Mouse (Mus musculus) heart, postnatal 0 days (tissue): ENCODE measurements at regions not wholly inside any gene's neighbourhood (a gene's known extent, or its start where the extent isn't known, plus 50 kb on each side); places are given as distances from the start of the nearest gene placed in this dataset.

ENCODE experiments used
- ATAC-seq: fragments of 200-750 bp; cut with Nextera tagmentation; 2 replicates; pipeline ENCODE4 v1.8.0; 2017; ENCODE audit warnings: low read depth, moderate number of reproducible peaks, moderate library complexity; ENCODE audit not compliant: insufficient read depth
- DNase-seq: peaks from one replicate; pipeline ENCODE4 v3.0.0-alpha.2; 2016; ENCODE audit warnings: low spot score
- H3K27ac ChIP-seq: fragments of 300-500 bp; sonication (generic); 2 replicates; pipeline ENCODE4 v1.5.1; 2014; ENCODE audit warnings: low read depth, mild to moderate bottlenecking
- H3K27me3 ChIP-seq: fragments of 300-500 bp; sonication (generic); 2 replicates; pipeline ENCODE4 v1.6.1; 2014; ENCODE audit warnings: low read length, mixed read lengths; ENCODE audit not compliant: control insufficient read depth, insufficient read depth
- H3K36me3 ChIP-seq: fragments of 300-500 bp; sonication (generic); replicated peaks from 2 replicates; pipeline ENCODE4 v1.6.1; 2014; ENCODE audit warnings: low read length, mixed read lengths; ENCODE audit not compliant: control insufficient read depth, insufficient read depth
- H3K4me1 ChIP-seq: fragments of 300-500 bp; sonication (generic); 2 replicates; pipeline ENCODE4 v1.6.1; 2014; ENCODE audit warnings: antibody characterized with exemption; ENCODE audit not compliant: control insufficient read depth, insufficient read depth
- H3K4me2 ChIP-seq: fragments of 300-500 bp; sonication (generic); 2 replicates; pipeline ENCODE4 v1.6.1; 2014; ENCODE audit warnings: low read depth, mild to moderate bottlenecking, low read length, moderate library complexity
- H3K4me3 ChIP-seq: fragments of 300-500 bp; sonication (generic); 2 replicates; pipeline ENCODE4 v1.5.1; 2014; ENCODE audit warnings: low read depth, low read length
- H3K9ac ChIP-seq: fragments of 300-500 bp; sonication (generic); replicated peaks from 2 replicates; pipeline ENCODE4 v1.6.1; 2014; ENCODE audit warnings: low read depth, low read length, mixed read lengths
- H3K9me3 ChIP-seq: fragments of 300-500 bp; sonication (generic); replicated peaks from 2 replicates; pipeline ENCODE4 v1.6.1; 2016; ENCODE audit warnings: low read length; ENCODE audit not compliant: control insufficient read depth
- CTCF ChIP-seq: IDR thresholded peaks from 2 replicates; pipeline ENCODE4 v1.5.1; 2016; ENCODE audit warnings: antibody characterized with exemption, control low read depth, low read depth
- EP300 ChIP-seq: IDR thresholded peaks from 2 replicates; pipeline ENCODE4 v1.6.1; 2016; ENCODE audit warnings: antibody characterized with exemption, low read depth
- WGBS: fragments of 180-500 bp; shearing (Covaris S2); extraction: QIAGEN DNeasy Blood & Tissue Kit; methylation state at CpG from one replicate; pipeline ENCODE4 v1.1.7; 2014; 5-methylcytosine and 5-hydroxymethylcytosine counted together

- Histone ChIP-seq H3K27me3 (no peaks in the 10 kb centered on the region), H3K36me3 (no peaks in the 10 kb centered on the region), H3K4me2 (no peak overlapping the region), H3K9me3 (no peaks in the 10 kb centered on the region), H3K4me3 (no peak overlapping the region), H3K27ac (no peak overlapping the region), H3K4me1 (no peaks in the 10 kb centered on the region), H3K9ac (no peak overlapping the region)
- no peak for TF ChIP-seq CTCF
- no peak for TF ChIP-seq EP300
- no peak for DNase-seq
- no peak for ATAC-seq
- WGBS = 61% methylated on average over 8 of the region's 8 CpGs
These were observed 214.7 kb upstream of the Pkdcc start for GRCm38 (mm10) chr17:83000411-83000810.

- no peak overlapping the region for H3K9ac ChIP-seq
- ATAC-seq = no peak
- H3K9me3 ChIP-seq = no peaks in the 10 kb centered on the region
- H3K27ac ChIP-seq = no peak overlapping the region
- peak; percentile 70 for TF ChIP-seq CTCF
- no peak for TF ChIP-seq EP300
- DNase-seq = peak; percentile 69
- 4% methylated on average over 2 of the region's 2 CpGs for WGBS
- no peak overlapping the region for H3K4me2 ChIP-seq
- no peaks in the 10 kb centered on the region for H3K36me3 ChIP-seq
- no peak overlapping the region for H3K4me3 ChIP-seq
- H3K4me1 ChIP-seq = no peaks in the 10 kb centered on the region
- no peaks in the 10 kb centered on the region for H3K27me3 ChIP-seq
These were observed 213.5 kb upstream of the Pkdcc start for GRCm38 (mm10) chr17:83001567-83001966.

- H3K4me3 ChIP-seq = no peak overlapping the region
- H3K27ac ChIP-seq = no peak overlapping the region
- DNase-seq (no peak), ATAC-seq (no peak)
- WGBS = 90% methylated on average over 1 of the region's 1 CpGs
- no peaks in the 10 kb centered on the region for H3K4me1 ChIP-seq
- no peaks in the 10 kb centered on the region for H3K9me3 ChIP-seq
- H3K9ac ChIP-seq = no peak overlapping the region
- TF ChIP-seq CTCF (no peak), EP300 (no peak)
- H3K36me3 ChIP-seq = no peaks in the 10 kb centered on the region
- no peak overlapping the region for H3K4me2 ChIP-seq
- no peaks in the 10 kb centered on the region for H3K27me3 ChIP-seq
These were observed 204.2 kb upstream of the Pkdcc start for GRCm38 (mm10) chr17:83010845-83011244.

GRCm38 (mm10) chr17:83015656-83016055 lies 199.4 kb upstream of the Pkdcc start:
- Histone ChIP-seq H3K4me2 (no peak overlapping the region), H3K9me3 (no peaks in the 10 kb centered on the region), H3K9ac (no peak overlapping the region), H3K4me1 (0 out of 2 replicates have a peak, but pooled peaks cover 5% of the 10 kb centered on the region), H3K27ac (no peak overlapping the region), H3K36me3 (no peaks in the 10 kb centered on the region), H3K27me3 (no peaks in the 10 kb centered on the region), H3K4me3 (no peak overlapping the region)
- ATAC-seq (no peak), DNase-seq (no peak)
- no peak for TF ChIP-seq EP300
- no peak for TF ChIP-seq CTCF
- WGBS = 37% methylated on average over 2 of the region's 2 CpGs

- 65% methylated on average over 5 of the region's 5 CpGs for WGBS
- Histone ChIP-seq H3K9me3 (no peaks in the 10 kb centered on the region), H3K4me3 (no peak overlapping the region), H3K4me2 (no peak overlapping the region), H3K4me1 (0 out of 2 replicates have a peak, but pooled peaks cover 5% of the 10 kb centered on the region), H3K27me3 (no peaks in the 10 kb centered on the region), H3K9ac (no peak overlapping the region), H3K36me3 (no peaks in the 10 kb centered on the region), H3K27ac (no peak overlapping the region)
- DNase-seq (no peak), ATAC-seq (no peak)
- no peak for TF ChIP-seq EP300
- no peak for TF ChIP-seq CTCF
These were observed 198.2 kb upstream of the Pkdcc start for GRCm38 (mm10) chr17:83016936-83017335.

- H3K27ac ChIP-seq = no peak overlapping the region
- no peak for ATAC-seq
These were observed 195.8 kb upstream of the Pkdcc start for GRCm38 (mm10) chr17:83019267-83019666.

More at GRCm38 (mm10) chr17:83019267-83019666, 195.8 kb upstream of the Pkdcc start:
- TF ChIP-seq EP300 (no peak), CTCF (no peak)
- Histone ChIP-seq H3K9me3 (no peaks in the 10 kb centered on the region), H3K4me1 (0 out of 2 replicates have a peak, but pooled peaks cover 5% of the 10 kb centered on the region), H3K4me2 (no peak overlapping the region), H3K36me3 (no peaks in the 10 kb centered on the region), H3K9ac (no peak overlapping the region), H3K27me3 (no peaks in the 10 kb centered on the region), H3K4me3 (no peak overlapping the region)
- WGBS = 47% methylated on average over 5 of the region's 5 CpGs
- DNase-seq = no peak
